Mouse (Mus musculus): ENCODE data around the gene Tm4sf20. TPM values are rescaled to one million over a fixed set of nuclear protein-coding genes. Genes with fewer than 3 reads are reported as not detected.
A peak's percentile ranks its signal among the peaks of the same experiment; 100 is the strongest.

Gene Tm4sf20
- polyA plus RNA-seq, 1 experiment: not detected

DNA sequence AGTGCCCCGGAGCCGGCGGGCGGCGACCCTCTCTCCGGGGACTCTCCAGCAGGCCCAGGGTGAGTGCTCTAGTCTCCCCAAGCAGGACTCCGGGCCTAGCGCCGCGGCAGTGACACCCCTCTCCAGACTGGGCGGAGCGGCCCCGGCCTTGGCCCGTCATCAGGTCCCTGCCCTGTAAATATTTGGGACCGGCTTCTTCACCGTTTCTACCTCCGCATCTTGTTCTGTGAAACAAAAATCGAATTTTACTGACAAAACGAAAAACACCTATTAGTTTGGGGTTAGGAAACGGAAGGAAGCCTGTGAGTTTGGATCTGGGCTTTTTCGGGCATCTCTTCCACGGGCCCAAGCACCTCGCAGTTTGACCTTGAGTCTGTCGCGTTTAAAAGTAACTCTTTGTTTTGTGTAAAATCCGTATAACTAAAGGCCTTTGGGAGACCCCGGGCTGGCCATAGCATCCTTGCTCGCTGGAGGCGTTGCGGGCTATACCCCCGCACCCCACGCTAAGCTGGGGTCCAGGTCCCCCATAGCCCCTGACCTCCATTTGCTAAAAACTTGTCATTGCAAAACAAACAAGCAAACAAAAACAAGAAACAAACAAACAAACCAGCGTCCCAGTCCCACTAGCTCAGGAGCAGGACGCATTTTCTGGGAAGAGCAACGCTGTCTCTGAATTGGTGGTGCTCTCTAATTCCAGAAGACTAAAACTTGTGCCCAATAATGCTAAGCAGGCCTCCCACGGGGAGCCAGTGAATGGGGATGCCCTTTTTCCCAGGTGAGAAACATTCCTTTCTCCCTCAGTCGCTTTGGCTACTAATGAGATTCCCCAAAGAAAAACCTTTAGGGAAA is 43.0 kb downstream of the Tm4sf20 start:
- no peaks in the 10 kb centered on the region for H3K9me3 ChIP-seq
- H3K36me3 ChIP-seq (replicated peaks; ENCODE audit: low read length): peaks cover 36% of the 10 kb centered on the region
- TF ChIP-seq FLI1 (IDR thresholded peaks at IDR 0.05; ENCODE audit: low read length) (no peak), GATA1 (IDR thresholded peaks at IDR 0.05; ENCODE audit: borderline replicate concordance, low read length) (no peak)
- H3K4me3 ChIP-seq (replicated peaks): peak overlapping the region; percentile 94
- peaks cover 33% of the 10 kb centered on the region for H3K4me1 ChIP-seq
- H3K27me3 ChIP-seq (replicated peaks): no peaks in the 10 kb centered on the region

DNA sequence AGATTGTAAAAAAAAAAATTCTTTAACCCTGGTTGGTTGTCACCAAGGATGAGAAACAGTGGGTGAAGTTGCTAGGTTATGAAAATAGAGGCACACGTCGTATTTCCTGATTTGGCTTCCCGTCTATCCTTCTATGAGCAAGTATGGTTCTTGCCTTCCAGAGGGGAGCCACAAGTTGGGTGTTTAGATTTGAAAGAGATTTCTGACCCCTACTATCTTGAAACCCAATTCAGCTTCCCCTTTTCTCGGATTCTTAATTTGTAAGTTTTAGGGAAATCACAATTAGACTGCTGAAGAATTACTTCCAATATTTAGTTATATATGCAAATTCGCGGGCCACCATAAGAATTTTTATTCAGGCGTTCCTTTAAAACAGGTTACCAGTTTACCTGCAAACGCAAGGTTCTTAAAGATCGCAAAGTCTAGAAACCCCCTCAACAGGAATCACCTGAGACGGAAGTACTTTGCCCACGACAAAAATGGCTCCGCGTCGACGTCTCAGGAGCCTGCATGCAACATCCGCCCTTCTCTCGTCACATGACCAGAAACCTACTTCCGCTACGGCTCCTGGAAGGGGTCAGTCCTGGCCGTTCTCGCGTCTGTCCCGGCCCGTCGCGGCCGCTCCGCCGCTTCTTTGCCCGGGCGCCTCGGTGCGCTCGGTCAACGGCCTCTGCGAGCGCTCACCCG is 43.8 kb downstream of the Tm4sf20 start, which contains the start of gene Mff:
Gene Mff (plus strand): TSS at position 552 of the 687 bp plus-strand sequence.
- Histone ChIP-seq H3K36me3 (replicated peaks; ENCODE audit: low read length) (peaks cover 28% of the 10 kb centered on the region), H3K4me1 (peaks cover 37% of the 10 kb centered on the region), H3K4me3 (replicated peaks) (peak within 1 kb of the TSS; percentile 94), H3K27me3 (replicated peaks) (no peaks in the 10 kb centered on the region), H3K9me3 (no peaks in the 10 kb centered on the region)
- TF ChIP-seq FLI1 (IDR thresholded peaks at IDR 0.05; ENCODE audit: low read length): no peak; the same call in 1 of the 2 replicates

DNA sequence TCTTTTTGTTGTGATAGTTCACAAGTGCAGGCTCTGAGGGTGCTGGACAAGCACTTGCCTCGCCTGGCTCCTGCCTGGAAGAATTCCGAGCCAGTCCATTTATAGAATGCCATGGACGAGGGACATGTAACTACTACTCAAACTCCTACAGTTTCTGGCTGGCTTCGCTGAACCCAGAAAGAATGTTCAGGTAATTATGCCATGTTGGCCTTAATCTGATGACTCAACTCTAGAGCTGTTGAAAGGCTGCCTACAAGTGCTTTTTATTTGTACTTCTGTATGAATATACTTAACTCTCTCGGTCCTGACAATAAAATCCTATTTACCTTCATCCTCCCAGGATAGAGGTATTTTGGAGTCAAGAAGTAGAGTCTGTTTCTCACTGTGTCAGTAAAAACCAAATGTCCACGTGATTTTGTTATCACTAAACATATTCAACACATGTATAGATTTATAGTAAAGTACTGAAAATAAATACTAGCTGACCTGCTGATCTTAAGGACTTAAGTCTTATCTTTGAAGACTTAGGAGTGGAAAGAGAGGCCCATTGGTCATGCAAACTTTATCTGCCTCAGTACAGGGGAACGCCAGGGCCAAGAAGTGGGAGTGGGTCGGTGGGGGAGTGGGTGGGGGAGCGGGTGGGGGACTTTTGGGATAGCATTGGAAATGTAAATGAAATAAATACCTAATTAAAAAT is 50.3 kb downstream of the Tm4sf20 start:
- peaks cover 1% of the 10 kb centered on the region for H3K27me3 ChIP-seq (replicated peaks)
- H3K9me3 ChIP-seq: 0 out of 2 replicates have a peak, but pooled peaks cover 8% of the 10 kb centered on the region
- peaks cover 3% of the 10 kb centered on the region for H3K36me3 ChIP-seq (replicated peaks; ENCODE audit: low read length)
- H3K4me3 ChIP-seq (replicated peaks): no peak overlapping the region
- TF ChIP-seq GATA1 (IDR thresholded peaks at IDR 0.05; ENCODE audit: borderline replicate concordance, low read length) (no peak), FLI1 (IDR thresholded peaks at IDR 0.05; ENCODE audit: low read length) (no peak)
- H3K4me1 ChIP-seq: peaks cover 57% of the 10 kb centered on the region

Other genes with a start within 250 kb of the Tm4sf20 start
- 0.01 TPM in 1 of 2 replicates, not detected in the other for gene Col4a4, start 181.6 kb downstream of the Tm4sf20 start, polyA plus RNA-seq (2012; ENCODE audit: insufficient read depth, low replicate concordance)
- 0.04 TPM in 1 of 2 replicates, not detected in the other for gene Col4a3, start 181.5 kb downstream of the Tm4sf20 start, polyA plus RNA-seq (2012; ENCODE audit: insufficient read depth, low replicate concordance)
- 380 and 485 TPM in 2 replicates for gene Mff, start 43.6 kb downstream of the Tm4sf20 start, polyA plus RNA-seq (2012; ENCODE audit: insufficient read depth, low replicate concordance)
- gene Gm47791, start 2.8 kb upstream of the Tm4sf20 start, polyA plus RNA-seq (2012; ENCODE audit: insufficient read depth, low replicate concordance): not detected in 2 replicates
- 3.0 and 4.2 TPM in 2 replicates for gene Agfg1, start 71.0 kb upstream of the Tm4sf20 start, polyA plus RNA-seq (2012; ENCODE audit: insufficient read depth, low replicate concordance)
- not detected in 2 replicates for gene A030005L19Rik, start 144.9 kb upstream of the Tm4sf20 start, polyA plus RNA-seq (2012; ENCODE audit: insufficient read depth, low replicate concordance)
- gene A030014E15Rik, start 156.5 kb upstream of the Tm4sf20 start, polyA plus RNA-seq (2012; ENCODE audit: insufficient read depth, low replicate concordance): 0.16 TPM in 1 of 2 replicates, not detected in the other
- gene Gm6217, start 162.9 kb upstream of the Tm4sf20 start, polyA plus RNA-seq (2012; ENCODE audit: insufficient read depth, low replicate concordance): not detected in 2 replicates
- not detected in 2 replicates for gene A030003K21Rik, start 174.9 kb upstream of the Tm4sf20 start, polyA plus RNA-seq (2012; ENCODE audit: insufficient read depth, low replicate concordance)
- gene Gm7544, start 187.6 kb upstream of the Tm4sf20 start, polyA plus RNA-seq (2012; ENCODE audit: insufficient read depth, low replicate concordance): not detected in 2 replicates
- gene Gm47955, start 191.8 kb upstream of the Tm4sf20 start, polyA plus RNA-seq (2012; ENCODE audit: insufficient read depth, low replicate concordance): not detected in 2 replicates
- gene Gm47959, start 232.1 kb upstream of the Tm4sf20 start, polyA plus RNA-seq (2012; ENCODE audit: insufficient read depth, low replicate concordance): not detected in 2 replicates

Data from megakaryocyte, embryonic 14.5 days (primary cell).